Comparison of ENCODE assay signal across 31 mouse cellular contexts in genomic region chr17:86533549-86533851, GRCm38 (mm10). TPM values are rescaled to one million over a fixed set of nuclear protein-coding genes. Genes with fewer than 3 reads are reported as not detected.
A peak's percentile ranks its signal among the peaks of the same experiment; 100 is the strongest.
DNase-seq lines count a peak whose midpoint lies in the region; ATAC-seq and TF ChIP-seq lines count a peak whose summit lies in the region.
"Had no signal": no experiment of that assay in that cellular context is flagged by ENCODE, and none has a peak within 500 bp of the region (broad histone marks: within the 10 kb centered on the region; RNA-seq: fewer than 3 reads in every experiment).

No protein-coding gene starts in this region.

- H3K27me3 ChIP-seq in heart, embryonic 11.5 days (ENCODE audit: control insufficient read depth, insufficient read depth, low read length), result no peaks in the 10 kb centered on the region
- no peaks in the 10 kb centered on the region for H3K27me3 ChIP-seq in heart, embryonic 14.5 days (ENCODE audit: control insufficient read depth, insufficient read depth, low read length)
- no peaks in the 10 kb centered on the region for H3K27me3 ChIP-seq in liver, postnatal 0 days (ENCODE audit: insufficient read depth, low read length)
- H3K27me3 ChIP-seq in forebrain, embryonic 14.5 days (replicated peaks; ENCODE audit: control insufficient read depth, insufficient read depth, low read length), result no peaks in the 10 kb centered on the region
- H3K27me3 ChIP-seq: embryonic facial prominence, embryonic 13.5 days; forebrain, embryonic 12.5 days; hindbrain, embryonic 13.5 days; intestine, embryonic 15.5 days had no signal

- no peak for TF ChIP-seq CTCF in liver, postnatal 0 days (IDR thresholded peaks at IDR 0.05; ENCODE audit: low read depth)

- H3K4me1 ChIP-seq in heart, embryonic 11.5 days (ENCODE audit: control insufficient read depth, insufficient read depth, low read length), result peaks cover 38% of the 10 kb centered on the region
- H3K4me1 ChIP-seq in heart, embryonic 14.5 days (ENCODE audit: control insufficient read depth in 2 of 2, insufficient read depth in 2 of 2, low read length in 2 of 2), result peaks cover 19 to 35% of the 10 kb centered on the region in 2 experiments
- peaks cover 33% of the 10 kb centered on the region for H3K4me1 ChIP-seq in liver, postnatal 0 days (ENCODE audit: insufficient read depth)
- H3K4me1 ChIP-seq in forebrain, embryonic 14.5 days (ENCODE audit: control insufficient read depth, insufficient read depth, low read length), result no peaks in the 10 kb centered on the region

- no peak overlapping the region for H3K9ac ChIP-seq in heart, embryonic 11.5 days (ENCODE audit: low read depth, low read length)
- H3K9ac ChIP-seq in heart, embryonic 14.5 days (ENCODE audit: low read length), result peak overlapping the region; percentile 22; the same call in 1 of the 2 replicates
- no peak overlapping the region for H3K9ac ChIP-seq in liver, postnatal 0 days (replicated peaks)
- H3K9ac ChIP-seq in forebrain, embryonic 14.5 days (ENCODE audit: low read length), result no peak overlapping the region
- H3K9ac ChIP-seq: embryonic facial prominence, embryonic 13.5 days; forebrain, embryonic 12.5 days; hindbrain, embryonic 13.5 days; intestine, embryonic 15.5 days had no signal

- peak overlapping the region; percentile 22; the same call in 1 of the 2 replicates for H3K27ac ChIP-seq in heart, embryonic 11.5 days (ENCODE audit: low read depth, low read length)
- peak overlapping the region in 1 of 2 experiments; percentile 46; a peak in 1 of 4 replicates for H3K27ac ChIP-seq in heart, embryonic 14.5 days (replicated peaks in 1 of 2; ENCODE audit: control insufficient read depth in 1 of 2, insufficient read depth in 1 of 2, low read depth in 2 of 2, low read length in 2 of 2)
- 0 out of 2 replicates have a peak overlapping the region, but pooled peaks have one; percentile 31 for H3K27ac ChIP-seq in liver, postnatal 0 days (ENCODE audit: low read depth)
- no peak overlapping the region for H3K27ac ChIP-seq in forebrain, embryonic 14.5 days (ENCODE audit: low read depth, low read length)
- H3K27ac ChIP-seq: embryonic facial prominence, embryonic 10.5 days; embryonic facial prominence, embryonic 13.5 days; forebrain, embryonic 12.5 days; hindbrain, embryonic 13.5 days; intestine, embryonic 15.5 days had no signal

- WGBS in heart, embryonic 11.5 days (ENCODE audit: insufficient replicate concordance), result 50% methylated on average over 11 of the region's 11 CpGs
- 33% methylated on average over 11 of the region's 11 CpGs for WGBS in heart, embryonic 14.5 days
- 63% methylated on average over 11 of the region's 11 CpGs for WGBS in liver, postnatal 0 days (ENCODE audit: insufficient replicate concordance)
- 83% methylated on average over 11 of the region's 11 CpGs for WGBS in forebrain, embryonic 14.5 days

- H3K36me3 ChIP-seq in heart, embryonic 11.5 days (ENCODE audit: control insufficient read depth, insufficient read depth, low read length), result no peaks in the 10 kb centered on the region
- H3K36me3 ChIP-seq in heart, embryonic 14.5 days (ENCODE audit: control insufficient read depth, insufficient read depth, low read length), result no peaks in the 10 kb centered on the region
- no peaks in the 10 kb centered on the region for H3K36me3 ChIP-seq in liver, postnatal 0 days (replicated peaks; ENCODE audit: insufficient read depth, low read length)
- H3K36me3 ChIP-seq in forebrain, embryonic 14.5 days (ENCODE audit: control insufficient read depth, insufficient read depth, low read length), result no peaks in the 10 kb centered on the region
- H3K36me3 ChIP-seq: embryonic facial prominence, embryonic 10.5 days; embryonic facial prominence, embryonic 13.5 days; forebrain, embryonic 12.5 days; hindbrain, embryonic 10.5 days; hindbrain, embryonic 13.5 days; intestine, embryonic 15.5 days had no signal

- no peak for DNase-seq in heart, postnatal 36 days
- DNase-seq in heart, postnatal 25 days (ENCODE audit: low spot score), result no peak
- DNase-seq in liver, postnatal 0 days, result peak; percentile 21
- DNase-seq in liver, result no peak
- no peak for DNase-seq in forebrain, embryonic 14.5 days (ENCODE audit: low spot score)
- DNase-seq: cerebellum, adult 11-12 months; cerebellum, adult 8-10 months; cerebellum, postnatal 36 days; embryo, embryonic 11 days; gastrocnemius, postnatal 10 days; gastrocnemius, postnatal 36 days; kidney, adult 11 months; kidney, adult 8-10 months had no signal

- no peak for ATAC-seq in heart, embryonic 11.5 days (replicated peaks; ENCODE audit: insufficient number of reproducible peaks, low FRiP score, low TSS enrichment)
- ATAC-seq in heart, embryonic 14.5 days (ENCODE audit: insufficient number of reproducible peaks, insufficient read depth, low FRiP score, low read depth), result no peak
- no peak for ATAC-seq in liver, postnatal 0 days
- no peak for ATAC-seq in forebrain, embryonic 14.5 days
- ATAC-seq: activated CD4-positive, CD25-positive, alpha-beta regulatory T cell, adult 4 months; CD4-positive, CD25-positive, alpha-beta regulatory T cell, adult 4 months; forebrain, embryonic 16.5 days; hindbrain, embryonic 16.5 days; intestine, embryonic 15.5 days had no signal

- intact Hi-C loops in heart, postnatal 36 days (cut with DNase I), result no loop called here
- intact Hi-C loops in heart, postnatal 25 days (cut with DNase I), result no loop called here

- no peaks in the 10 kb centered on the region for H3K9me3 ChIP-seq in heart, embryonic 11.5 days (replicated peaks; ENCODE audit: control insufficient read depth, low read length)
- no peaks in the 10 kb centered on the region for H3K9me3 ChIP-seq in heart, embryonic 14.5 days (ENCODE audit: control insufficient read depth, low read length)
- no peaks in the 10 kb centered on the region for H3K9me3 ChIP-seq in liver, postnatal 0 days (ENCODE audit: low read length)
- no peaks in the 10 kb centered on the region for H3K9me3 ChIP-seq in forebrain, embryonic 14.5 days (replicated peaks; ENCODE audit: control insufficient read depth, low read length)
- H3K9me3 ChIP-seq: embryonic facial prominence, embryonic 10.5 days; embryonic facial prominence, embryonic 13.5 days; forebrain, embryonic 12.5 days; hindbrain, embryonic 10.5 days; hindbrain, embryonic 13.5 days; intestine, embryonic 15.5 days had no signal

- no peak for TF ChIP-seq EP300 in liver, postnatal 0 days (IDR thresholded peaks at IDR 0.05; ENCODE audit: low read depth)

- H3K4me3 ChIP-seq in heart, embryonic 11.5 days (ENCODE audit: low read depth, low read length), result no peak overlapping the region
- no peak overlapping the region for H3K4me3 ChIP-seq in heart, embryonic 14.5 days (ENCODE audit: control insufficient read depth in 1 of 2, insufficient read depth in 1 of 2, low read depth in 1 of 2, low read length in 2 of 2)
- H3K4me3 ChIP-seq in liver, postnatal 0 days (ENCODE audit: low read depth, low read length), result no peak overlapping the region
- no peak overlapping the region for H3K4me3 ChIP-seq in forebrain, embryonic 14.5 days (ENCODE audit: low read depth, low read length)
- H3K4me3 ChIP-seq: embryonic facial prominence, embryonic 10.5 days; embryonic facial prominence, embryonic 13.5 days; erythroblast, embryonic 14.5 days; forebrain, embryonic 12.5 days; hindbrain, embryonic 10.5 days; hindbrain, embryonic 13.5 days; intestine, embryonic 15.5 days had no signal

- no peak overlapping the region for H3K4me2 ChIP-seq in heart, embryonic 11.5 days
- H3K4me2 ChIP-seq in heart, embryonic 14.5 days (ENCODE audit: low read length), result peak overlapping the region; percentile 22; the same call in 1 of the 2 replicates
- H3K4me2 ChIP-seq in liver, postnatal 0 days (ENCODE audit: low read depth, low read length), result no peak overlapping the region
- H3K4me2 ChIP-seq in forebrain, embryonic 14.5 days (ENCODE audit: low read length), result no peak overlapping the region
- H3K4me2 ChIP-seq: embryonic facial prominence, embryonic 13.5 days; forebrain, embryonic 12.5 days; hindbrain, embryonic 13.5 days; intestine, embryonic 15.5 days had no signal

RNA-seq across cellular contexts. Expression of gene Gm10309, which starts 28.5 kb away (rescaled TPM):
- 0.24 TPM in 1 of 2 replicates, not detected in the other for polyA plus RNA-seq in heart, embryonic 11.5 days (2014; fragmentation: Nextera tagmentation; extraction: Ambion mirVana)
- total RNA-seq in heart, postnatal 36 days (2021), result under 1 TPM in 1 of 2 experiments, not detected in 1; 0.16 TPM
- polyA plus RNA-seq in heart, embryonic 14.5 days (2014; fragmentation: Nextera tagmentation; extraction: Ambion mirVana), result 0.16 and 0.42 TPM in 2 replicates
- total RNA-seq in heart, postnatal 25 days (2021), result not detected
- polyA plus RNA-seq in liver, postnatal 0 days (2015; fragmentation: Nextera tagmentation; extraction: Ambion mirVana), result 0.05 TPM in 1 of 2 replicates, not detected in the other
- 0.10 TPM in 1 of 2 replicates, not detected in the other for polyA plus RNA-seq in forebrain, embryonic 14.5 days (2014; fragmentation: Nextera tagmentation; extraction: Ambion mirVana)
- total RNA-seq: adrenal gland, postnatal 25 days; gastrocnemius, postnatal 36 days; granulocyte monocyte progenitor cell, adult 5-6 weeks; MEL had no signal
- polyA plus RNA-seq: brain, embryonic 14.5 days; cortical plate, adult 2 months had no signal
